Mouse (Mus musculus): ENCODE measurements around the gene Kremen2.

DNA sequence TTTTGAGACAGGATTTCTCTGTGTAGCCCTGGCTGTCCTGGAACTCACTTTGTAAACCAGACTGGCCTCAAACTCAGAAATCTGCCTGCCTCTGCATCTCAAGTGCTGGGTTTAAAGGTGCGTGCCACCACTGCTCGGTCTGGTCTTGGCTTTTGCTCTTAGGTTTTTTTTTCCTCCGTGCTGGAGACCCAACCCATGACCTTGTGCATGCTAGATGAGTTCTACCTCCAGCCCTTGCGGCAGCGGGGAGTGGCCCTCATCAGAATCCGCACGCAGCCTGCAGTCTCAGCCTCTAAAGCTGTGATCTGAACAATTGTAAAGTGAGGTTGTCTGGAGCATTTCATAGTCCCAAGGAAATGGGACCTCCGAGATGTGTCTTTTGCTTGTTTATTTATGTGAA lies 49.7 kb upstream of the Kremen2 start:
- TF ChIP-seq CTCF (IDR thresholded peaks at IDR 0.05): no peak
- TF ChIP-seq EP300 (IDR thresholded peaks at IDR 0.05): no peak
